ENCODE assay signal across 33 mouse cellular contexts in genomic region chr5:92215308-92215707, GRCm38 (mm10). TPM values are rescaled to one million over a fixed set of nuclear protein-coding genes. Genes with fewer than 3 reads are reported as not detected.
"Had no signal": no experiment of that assay in that cellular context is flagged by ENCODE, and none has a peak within 500 bp of the region (broad histone marks: within the 10 kb centered on the region; RNA-seq: fewer than 3 reads in every experiment).

U90926 (minus strand) TSS chr5:92215408.

- H3K4me1 ChIP-seq: embryonic facial prominence, embryonic 10.5 days; embryonic facial prominence, embryonic 12.5 days; embryonic facial prominence, embryonic 13.5 days; embryonic facial prominence, embryonic 15.5 days had no signal

- H3K4me3 ChIP-seq: embryonic facial prominence, embryonic 10.5 days; embryonic facial prominence, embryonic 12.5 days; embryonic facial prominence, embryonic 13.5 days; embryonic facial prominence, embryonic 15.5 days; erythroblast, embryonic 14.5 days; forebrain, embryonic 10.5 days; forebrain, embryonic 12.5 days; forebrain, embryonic 13.5 days; forebrain, embryonic 15.5 days; gastrocnemius, adult 2 months; heart, adult 2 months; heart, embryonic 10.5 days had no signal

- DNase-seq: cerebellum, adult 8-10 months; cerebellum, adult 9-10 months; cerebellum, postnatal 10 days; cerebellum, postnatal 14 days; cerebellum, postnatal 25 days; cerebellum, postnatal 36 days; embryo, embryonic 11 days; forebrain, postnatal 0 days; gastrocnemius, adult 2 months; gastrocnemius, postnatal 10 days; gastrocnemius, postnatal 14 days; gastrocnemius, postnatal 25 days; gastrocnemius, postnatal 36 days; heart, adult 18-20 months; heart, adult 2 months had no signal

- H3K27ac ChIP-seq: embryonic facial prominence, embryonic 10.5 days; embryonic facial prominence, embryonic 12.5 days; embryonic facial prominence, embryonic 13.5 days; embryonic facial prominence, embryonic 15.5 days; forebrain, embryonic 10.5 days; forebrain, embryonic 12.5 days; forebrain, embryonic 13.5 days; forebrain, embryonic 15.5 days; gastrocnemius, adult 2 months; heart, adult 2 months; heart, embryonic 10.5 days had no signal

RNA-seq across cellular contexts. Expression of gene U90926, which starts in this region (rescaled TPM):
- polyA plus RNA-seq: cortical plate, adult 2 months; embryonic facial prominence, embryonic 10.5 days; embryonic facial prominence, embryonic 11.5 days; embryonic facial prominence, embryonic 12.5 days; embryonic facial prominence, embryonic 13.5 days; embryonic facial prominence, embryonic 14.5 days; embryonic facial prominence, embryonic 15.5 days; erythroblast, embryonic 14.5 days; forebrain, embryonic 10.5 days; forebrain, embryonic 11.5 days; forebrain, embryonic 12.5 days; forebrain, embryonic 13.5 days; forebrain, embryonic 14.5 days; forebrain, embryonic 15.5 days; forebrain, embryonic 16.5 days; forebrain, postnatal 0 days; frontal cortex, adult 2 months; gonadal fat pad, adult 2 months; heart, adult 2 months; heart, embryonic 10.5 days had no signal
